Mouse (Mus musculus) megakaryocyte-erythroid progenitor cell, adult 5-6 weeks (primary cell): Measurements from ENCODE around the gene Cdc42ep5. TPM values are rescaled to one million over a fixed set of nuclear protein-coding genes. Genes with fewer than 3 reads are reported as not detected.
A peak's percentile ranks its signal among the peaks of the same experiment; 100 is the strongest.

Experiments
- ATAC-seq: replicated peaks from 2 replicates; pipeline ENCODE4 v1.8.0; 2016; ENCODE audit warnings: mild to moderate bottlenecking, inconsistent platforms; ENCODE audit not compliant: severe bottlenecking, poor library complexity, low FRiP score, low TSS enrichment
- total RNA-seq, 2 experiments: library from RNA; stranded (forward) in 1 of 2; stranded (reverse) in 1 of 2; fragments of 200-1000, 215-1000 nt in 1 of 2; fragments of >200 nt in 1 of 2; fragmentation: Nextera tagmentation in 1 of 2; gene quantifications; 2 replicates each; pipeline ENCODE4 v1.2.3; 2014 to 2017

Cdc42ep5 gene
- total RNA-seq, 2 experiments from 2014 or later: not detected

GRCm38 (mm10) chr7:4147371-4147770, 17.3 kb downstream of the Cdc42ep5 start:
- ATAC-seq: no peak

DNA sequence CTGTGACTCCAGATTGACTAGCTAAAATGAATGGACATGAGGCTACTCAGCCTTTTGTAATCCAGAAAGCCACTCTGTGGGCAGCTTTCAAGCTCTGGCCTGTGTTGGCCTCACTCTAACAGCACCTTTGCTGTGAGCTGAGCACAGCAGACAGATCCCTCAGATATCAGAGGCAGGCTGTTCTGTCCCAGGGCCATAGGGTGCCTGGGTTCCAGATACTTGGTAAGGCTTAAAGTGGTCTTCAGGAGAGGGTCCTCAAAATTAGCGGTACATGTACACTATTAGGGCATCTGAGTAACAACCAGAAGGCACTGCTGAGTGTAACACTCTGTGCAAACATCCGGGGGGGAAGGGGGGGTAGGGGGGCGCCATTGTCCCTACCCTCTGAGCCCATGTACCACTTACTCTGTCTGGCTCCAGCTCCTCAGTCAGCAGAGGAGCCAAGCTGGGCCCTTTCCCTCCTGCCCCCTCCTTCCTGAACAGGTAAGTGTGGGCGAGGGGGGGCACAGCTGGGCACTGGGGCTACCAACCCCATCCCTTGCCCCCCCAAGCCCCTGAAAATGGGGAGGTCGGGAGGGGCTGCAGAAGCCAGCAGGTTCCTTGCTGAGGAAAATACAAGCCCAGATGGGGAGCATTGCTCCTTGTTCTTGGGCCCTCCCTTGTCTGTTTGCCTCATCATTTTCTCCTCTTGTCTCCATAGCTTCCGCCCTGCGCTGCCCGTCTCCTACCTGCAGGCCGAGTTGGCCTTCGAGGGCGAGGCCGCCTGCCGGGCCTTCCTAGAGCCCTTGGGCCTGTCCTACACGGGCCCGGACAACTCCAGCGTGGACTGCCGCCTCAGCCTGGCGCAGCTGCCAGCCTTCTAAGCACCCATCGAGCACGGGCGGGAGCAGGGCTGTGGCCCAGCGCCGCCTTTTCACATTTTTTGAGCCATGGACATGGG, 18.1 kb downstream of the Cdc42ep5 start:
- ATAC-seq: no peak

DNA sequence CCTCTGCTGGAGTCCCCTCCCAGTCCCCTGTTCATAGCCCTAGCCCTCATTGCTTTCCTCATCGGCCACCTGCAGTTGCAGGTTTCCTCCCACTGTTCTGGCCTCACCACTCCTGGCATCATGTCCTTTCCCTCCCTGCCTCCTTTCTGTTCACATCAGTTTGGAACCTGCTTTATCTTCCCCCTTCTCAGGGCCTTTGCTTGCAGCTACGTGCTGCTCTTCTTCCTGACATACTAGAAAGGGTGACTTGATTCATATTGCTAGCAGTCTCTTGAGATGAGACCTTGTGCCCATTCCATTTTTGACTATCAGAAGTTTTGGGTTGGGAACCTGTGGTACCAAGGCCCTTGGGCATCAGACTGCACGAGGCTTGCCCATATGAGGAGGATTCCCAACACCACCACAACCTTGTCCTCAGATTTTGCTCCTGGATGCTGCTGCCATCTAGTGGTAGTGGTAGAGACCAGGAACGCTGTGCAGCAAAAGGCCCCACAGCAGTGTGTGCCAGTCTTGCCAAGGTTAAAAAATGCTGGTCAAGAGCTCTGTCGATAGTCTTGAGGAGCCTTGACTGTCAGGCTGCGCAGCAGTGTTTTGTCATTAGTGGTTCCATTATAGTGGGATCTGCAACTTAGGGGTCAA, 19.0 kb downstream of the Cdc42ep5 start:
- peak; percentile 24; the same call in 1 of the 2 replicates for ATAC-seq

DNA sequence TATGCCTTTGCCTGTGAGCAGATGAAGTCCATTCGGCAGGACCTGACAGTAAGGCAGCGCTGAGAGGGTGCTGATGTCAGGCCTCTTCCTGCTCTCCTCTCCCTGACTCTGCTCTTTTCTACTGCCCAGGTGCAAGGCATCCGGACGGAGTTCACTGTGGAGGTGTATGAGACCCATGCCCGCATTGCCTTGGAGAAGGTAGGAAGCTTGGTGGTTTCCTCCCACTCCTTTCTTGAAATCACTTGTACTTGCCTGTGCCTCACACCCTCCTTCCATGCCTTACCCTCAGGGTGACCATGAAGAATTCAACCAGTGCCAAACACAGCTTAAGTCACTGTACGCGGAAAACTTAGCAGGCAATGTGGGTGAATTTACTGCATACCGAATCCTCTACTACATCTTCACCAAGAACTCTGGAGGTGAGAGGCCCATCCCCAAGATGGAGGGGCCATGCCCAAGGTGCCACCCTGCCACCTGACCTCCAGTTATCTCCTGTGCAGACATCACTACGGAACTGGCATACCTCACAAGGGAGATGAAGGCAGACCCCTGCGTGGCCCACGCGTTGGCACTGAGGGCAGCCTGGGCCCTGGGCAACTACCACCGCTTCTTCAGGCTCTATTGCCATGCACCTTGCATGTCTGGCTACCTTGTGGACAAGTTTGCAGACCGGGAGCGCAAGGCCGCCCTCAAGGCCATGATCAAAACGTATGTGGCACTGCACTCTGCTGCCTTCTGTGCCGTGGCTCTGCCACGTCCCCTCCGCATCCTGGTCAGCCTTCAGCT, 19.7 kb downstream of the Cdc42ep5 start:
- ATAC-seq: no peak

- ATAC-seq: no peak
Observed at GRCm38 (mm10) chr7:4144046-4144445, 20.6 kb downstream of the Cdc42ep5 start.

DNA sequence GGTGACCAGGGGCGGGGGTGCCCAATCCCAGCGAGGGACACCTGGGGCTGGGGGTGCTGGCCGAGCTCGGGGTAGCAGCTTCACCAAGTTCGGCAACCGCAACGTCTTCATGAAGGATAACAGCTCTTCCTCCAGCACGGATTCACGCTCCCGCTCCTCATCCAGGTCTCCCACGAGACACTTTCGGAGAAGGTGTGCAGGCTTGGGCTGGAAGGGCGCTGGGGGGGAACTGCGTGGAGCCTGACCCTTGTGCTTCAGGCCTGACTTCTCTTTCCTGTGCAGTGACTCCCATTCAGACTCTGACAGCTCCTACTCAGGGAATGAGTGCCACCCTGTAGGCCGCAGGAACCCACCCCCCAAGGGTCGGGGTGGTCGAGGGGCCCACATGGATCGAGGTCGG, 21.2 kb downstream of the Cdc42ep5 start:
- no peak for ATAC-seq

DNA sequence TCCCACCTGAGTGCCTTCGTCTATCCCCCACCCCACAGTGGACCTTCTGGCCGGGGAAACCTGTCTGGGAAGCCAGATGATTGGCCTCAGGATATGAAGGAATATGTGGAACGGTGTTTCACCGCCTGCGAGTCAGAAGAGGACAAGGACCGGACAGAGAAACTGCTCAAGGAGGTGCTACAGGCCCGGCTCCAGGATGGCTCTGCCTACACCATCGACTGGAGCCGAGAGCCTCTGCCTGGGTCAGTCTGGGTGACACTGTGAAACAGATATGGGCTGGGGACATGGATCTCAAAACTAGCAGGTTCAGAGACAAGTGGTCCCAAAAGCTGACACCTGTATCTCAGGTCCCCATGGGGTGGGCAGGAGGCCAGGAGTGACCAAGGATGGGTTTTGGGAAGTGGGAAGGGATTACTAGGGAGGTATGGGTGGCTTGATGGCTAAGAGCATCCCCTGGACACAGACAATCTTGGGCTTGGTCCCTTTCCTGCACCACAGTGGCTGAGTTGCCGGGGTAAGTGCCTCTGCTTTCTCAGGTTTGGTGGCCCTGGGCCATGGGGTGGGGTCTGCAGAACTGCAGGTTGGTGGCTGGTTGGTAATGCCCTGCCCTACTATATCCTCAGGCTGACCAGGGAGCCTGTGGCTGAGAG, 21.7 kb downstream of the Cdc42ep5 start:
- ATAC-seq: no peak

DNA sequence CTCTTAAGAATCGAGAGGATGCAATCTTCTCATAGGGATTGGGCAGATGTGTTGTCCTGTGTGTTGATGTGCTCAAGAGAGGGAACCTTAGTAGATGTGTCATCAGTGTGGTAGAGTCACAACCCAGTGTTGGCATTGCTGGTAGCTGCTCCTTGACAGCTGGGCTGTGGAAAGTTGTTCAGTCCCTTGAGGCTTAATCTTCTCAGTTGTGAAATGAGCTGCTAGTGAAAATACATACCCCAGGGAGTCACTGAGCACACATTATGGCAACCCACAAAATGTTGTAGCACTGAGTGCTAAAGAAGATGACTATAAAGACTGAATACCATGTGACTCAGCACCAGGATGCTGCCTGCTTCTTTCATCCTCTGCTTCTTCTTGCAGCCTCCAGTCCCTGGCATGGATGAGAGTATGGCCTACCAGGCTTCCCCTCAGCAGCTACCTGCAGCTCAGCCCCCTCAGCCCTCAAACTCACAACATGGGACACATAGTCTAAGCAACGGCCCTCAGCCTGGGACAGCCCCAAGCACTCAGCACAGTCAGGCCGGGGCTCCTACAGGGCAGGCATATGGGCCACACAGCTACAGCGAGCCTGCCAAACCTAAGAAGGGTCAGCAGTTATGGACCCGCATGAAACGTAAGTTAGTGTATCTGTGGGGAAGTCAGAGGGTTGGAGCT, 22.9 kb downstream of the Cdc42ep5 start:
- ATAC-seq: no peak

DNA sequence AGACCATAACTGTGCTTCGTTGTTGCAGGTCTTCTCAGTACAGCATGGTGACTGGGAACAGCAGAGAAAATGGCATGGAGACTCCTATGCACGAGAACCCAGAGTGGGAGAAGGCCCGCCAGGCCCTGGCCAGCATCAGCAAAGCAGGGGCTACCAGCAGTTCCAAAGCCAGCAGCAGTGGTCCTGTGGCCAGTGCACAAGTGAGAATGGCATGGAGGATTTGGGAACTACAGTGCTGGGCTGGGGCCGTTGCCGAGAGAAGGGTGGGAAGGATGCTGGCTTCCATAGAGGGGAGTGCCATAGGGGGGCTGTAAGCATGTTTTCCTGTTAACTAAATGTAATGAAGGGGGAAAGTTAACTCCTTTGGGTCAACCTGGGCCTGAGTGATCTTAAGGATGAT, 25.3 kb downstream of the Cdc42ep5 start:
- no peak for ATAC-seq

DNA sequence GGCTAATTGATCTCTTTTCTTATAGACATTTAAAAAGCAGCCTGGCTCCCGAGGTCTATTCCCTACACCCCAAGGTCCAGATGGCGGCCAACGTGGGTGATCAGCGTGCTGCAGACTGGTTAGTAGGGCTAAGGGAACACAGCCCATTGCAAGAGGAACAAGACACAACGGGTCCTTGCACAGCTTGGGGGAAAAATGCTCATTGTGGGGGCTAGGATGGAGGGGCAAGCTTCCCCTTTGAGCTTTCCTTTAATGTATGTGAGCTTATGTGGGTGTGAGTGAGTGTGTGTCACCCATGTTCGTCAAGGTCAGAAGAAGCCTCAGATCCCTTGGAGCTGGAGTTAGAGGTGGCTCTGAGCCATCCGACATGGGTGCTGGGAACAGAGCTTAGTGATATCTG, 26.0 kb downstream of the Cdc42ep5 start:
- no peak for ATAC-seq

DNA sequence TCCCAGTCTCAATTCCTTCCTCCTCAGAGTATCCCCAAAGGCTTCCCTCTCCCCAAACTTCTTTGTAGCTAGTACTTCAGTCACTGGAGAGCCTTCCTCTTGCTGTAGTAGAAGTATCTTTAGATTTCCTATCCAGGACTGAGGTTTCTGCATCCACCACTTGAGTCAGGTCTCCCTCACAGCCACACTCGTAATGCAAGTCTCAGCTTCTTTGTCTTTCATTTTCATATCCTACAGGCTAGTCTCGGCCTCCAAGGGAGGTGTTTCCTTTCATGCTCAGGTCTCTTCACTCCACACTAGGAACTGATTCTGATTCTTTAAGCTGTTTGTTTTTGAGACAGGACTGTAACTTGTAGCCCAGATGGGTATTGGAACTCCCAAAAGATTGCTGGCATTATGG, 26.5 kb downstream of the Cdc42ep5 start:
- no peak for ATAC-seq

DNA sequence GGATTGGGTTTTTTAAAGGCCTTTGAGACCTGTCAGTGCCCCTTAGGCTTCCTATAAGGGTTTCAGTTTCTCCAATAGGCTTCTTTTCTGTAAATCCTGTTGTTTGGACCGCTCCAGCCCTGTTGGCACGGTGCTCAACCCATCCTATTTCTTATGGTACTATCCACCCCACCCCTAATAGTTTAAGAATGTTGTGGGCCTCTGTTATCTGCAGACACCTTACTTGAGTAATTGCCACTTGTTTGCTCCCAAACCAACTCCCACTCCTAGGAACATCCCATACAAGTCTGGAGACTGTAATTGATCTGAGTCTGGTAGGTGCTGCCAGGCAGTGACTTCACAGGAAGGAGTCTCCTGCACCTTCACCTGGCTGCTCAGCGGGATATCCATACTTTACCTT, 26.9 kb downstream of the Cdc42ep5 start:
- no peak for ATAC-seq

DNA sequence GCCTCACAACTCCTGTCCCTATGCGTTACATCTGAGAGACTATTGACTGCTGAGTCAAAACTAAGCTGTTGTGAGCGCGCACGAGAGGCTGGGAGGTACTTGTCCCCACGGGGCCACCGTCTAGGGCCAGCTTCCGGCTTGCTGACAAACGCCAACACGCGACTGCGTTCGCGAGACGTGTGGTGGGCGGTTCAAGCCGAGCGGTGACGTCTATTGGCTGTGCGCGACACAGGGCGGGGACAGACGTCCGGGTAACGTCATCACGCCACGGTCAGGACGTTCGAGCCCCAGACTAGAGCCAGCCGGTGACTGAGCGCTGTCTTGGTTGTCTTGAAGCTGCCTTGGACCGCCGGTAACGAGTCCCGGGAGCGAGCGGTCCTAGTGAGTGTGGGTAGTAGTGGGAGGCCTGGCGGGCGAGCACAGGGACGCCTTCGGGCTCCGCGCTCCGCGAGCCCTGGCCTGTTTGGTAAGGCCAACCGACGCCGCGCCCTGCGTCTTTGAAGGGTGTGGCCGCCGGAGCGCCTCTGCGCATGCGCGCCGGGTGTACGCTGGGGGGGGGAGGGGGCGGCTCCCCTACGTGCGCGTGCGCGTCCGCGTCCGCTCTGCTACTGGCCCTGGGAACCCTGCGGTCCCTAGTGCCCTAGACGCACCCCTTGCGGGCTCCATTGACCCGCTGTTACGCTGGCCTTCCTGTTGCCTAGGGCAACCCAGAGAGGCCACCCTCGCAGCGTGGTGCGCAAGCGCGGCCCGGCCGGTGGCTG, 27.7 kb downstream of the Cdc42ep5 start, which contains the start of gene Leng8:
Gene Leng8, plus strand, starts transcription at position 269 of the 761 bp plus-strand sequence.
- peak; percentile 94 for ATAC-seq

DNA sequence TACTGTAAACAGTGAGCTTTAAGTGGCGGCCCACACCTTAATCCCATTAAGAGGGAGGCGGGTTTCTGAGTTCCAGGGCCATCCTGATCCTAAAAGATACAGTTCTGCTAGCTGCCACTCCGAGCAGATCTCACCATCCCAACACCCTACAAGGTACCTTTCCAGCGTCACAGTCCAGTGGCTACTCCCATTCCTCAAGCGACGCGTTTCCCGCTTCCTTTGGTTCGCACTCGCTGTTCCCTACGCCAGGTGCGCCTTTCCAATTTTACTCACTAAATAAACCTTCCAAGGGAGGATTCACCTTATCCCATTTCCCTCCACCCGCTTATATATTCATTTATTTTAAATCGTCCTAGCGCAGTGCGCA, 28.3 kb downstream of the Cdc42ep5 start:
- ATAC-seq: peak; percentile 11; the same call in 1 of the 2 replicates

GRCm38 (mm10) chr7:4134911-4135310, 29.7 kb downstream of the Cdc42ep5 start:
- no peak for ATAC-seq

GRCm38 (mm10) chr7:4132998-4133397, 31.7 kb downstream of the Cdc42ep5 start:
- no peak for ATAC-seq

DNA sequence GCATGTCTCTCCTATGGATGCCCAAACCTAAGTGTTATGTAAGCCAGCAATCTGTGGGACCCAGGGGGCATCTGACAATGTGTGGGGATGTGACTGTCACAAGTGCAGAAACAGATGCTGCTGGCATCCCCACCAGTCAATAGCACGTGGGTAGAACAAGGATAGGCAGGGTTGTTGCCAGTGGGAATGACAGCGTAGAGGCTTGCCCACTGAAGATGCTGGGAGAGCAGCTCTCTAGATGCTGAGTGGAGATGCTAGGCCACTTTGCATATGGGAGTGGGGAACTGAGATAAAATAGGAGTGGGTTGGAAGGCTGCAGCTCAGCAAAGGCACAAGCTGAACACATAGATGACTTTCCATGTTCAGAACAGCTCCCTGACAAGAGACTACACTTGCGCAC, 32.1 kb downstream of the Cdc42ep5 start:
- ATAC-seq: no peak

- no peak for ATAC-seq
Observed at GRCm38 (mm10) chr7:4131964-4132363, 32.7 kb downstream of the Cdc42ep5 start.
